Mouse (Mus musculus) C2C12 (cell line): ENCODE results near the gene Fam131a.

ENCODE experiments used
- CTCF ChIP-seq: IDR thresholded peaks from one replicate; pipeline ENCODE4 v1.5.1; 2011; ENCODE audit not compliant: control insufficient read depth, insufficient read depth, insufficient read length
- MAX ChIP-seq: IDR thresholded peaks from one replicate; pipeline ENCODE4 v1.6.1; 2011; ENCODE audit warnings: mild to moderate bottlenecking, control low read depth
- MYOG ChIP-seq: IDR thresholded peaks from one replicate; pipeline ENCODE4 v1.6.1; 2011; ENCODE audit not compliant: control insufficient read depth, insufficient read length; ENCODE audit errors: extremely low read depth
- USF1 ChIP-seq: IDR thresholded peaks from one replicate; pipeline ENCODE4 v1.6.1; 2011; ENCODE audit warnings: low read depth, mild to moderate bottlenecking, control low read depth, moderate library complexity

DNA sequence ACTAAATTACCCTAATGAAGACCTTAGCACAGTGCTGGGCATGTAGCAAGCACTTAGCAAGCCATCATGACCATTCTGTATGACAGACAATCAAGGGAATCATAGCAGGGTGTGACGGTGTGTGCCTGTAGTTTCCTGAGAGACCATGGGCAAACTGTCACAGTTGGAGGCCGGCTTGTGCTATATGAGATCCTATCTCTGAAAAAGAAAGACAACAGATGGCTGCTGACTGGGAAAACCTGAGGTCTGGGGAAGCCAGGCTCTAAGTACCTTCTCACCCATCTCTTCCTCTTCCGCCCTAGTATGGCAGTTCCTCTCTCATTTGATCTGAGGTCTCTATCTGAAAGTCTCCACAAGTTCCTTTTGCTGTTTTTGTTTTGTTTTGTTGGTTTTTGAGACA is 12.7 kb downstream of the Fam131a start:
- TF ChIP-seq MYOG (no peak), CTCF (no peak), USF1 (no peak), MAX (no peak)
